Mouse (Mus musculus) MEL (cell line): ENCODE data around the gene Ccdc12. TPM values are rescaled to one million over a fixed set of nuclear protein-coding genes. Genes with fewer than 3 reads are reported as not detected.

Experiments
- DNase-seq: peaks from one replicate; pipeline ENCODE4 v3.0.0; 2011; ENCODE audit warnings: low read depth, low spot score
- H3K27ac ChIP-seq: 2 replicates; pipeline ENCODE4 v1.5.1; 2012; ENCODE audit warnings: low read depth, mild to moderate bottlenecking, control low read depth, low read length, moderate library complexity; ENCODE audit not compliant: control insufficient read depth
- H3K27me3 ChIP-seq, 2 experiments: fragments of 150-350 bp in 1 of 2; sonication (generic) in 1 of 2; 2 replicates each; pipeline ENCODE4 v1.6.1; 2012; ENCODE audit warnings: low read length in 2 of 2, mild to moderate bottlenecking in 2 of 2, improper control_type of control experiment in 1 of 2, moderate library complexity in 1 of 2; ENCODE audit not compliant: insufficient read depth in 2 of 2, control insufficient read depth in 1 of 2
- H3K36me3 ChIP-seq, 2 experiments: 2 replicates each; pipeline ENCODE4 v1.6.1; 2012 to 2014; ENCODE audit warnings: low read length in 2 of 2, improper control_type of control experiment in 1 of 2, inconsistent platforms in 1 of 2, mild to moderate bottlenecking in 1 of 2; ENCODE audit not compliant: insufficient read depth in 2 of 2, control insufficient read depth in 1 of 2
- H3K4me1 ChIP-seq, 2 experiments: fragments of 150-350 bp in 1 of 2; sonication (generic) in 1 of 2; 2 replicates each; pipeline ENCODE4 v1.6.1; 2012; ENCODE audit warnings: low read length in 2 of 2, improper control_type of control experiment in 1 of 2, mild to moderate bottlenecking in 1 of 2; ENCODE audit not compliant: insufficient read depth in 2 of 2, control insufficient read depth in 1 of 2
- H3K4me3 ChIP-seq, 2 experiments: fragments of 150-350 bp in 1 of 2; sonication (generic) in 1 of 2; 2 replicates each; pipeline ENCODE4 v1.5.1; 2012; ENCODE audit warnings: low read depth in 2 of 2, low read length in 2 of 2, mild to moderate bottlenecking in 2 of 2, moderate library complexity in 2 of 2, control low read depth in 1 of 2, improper control_type of control experiment in 1 of 2; ENCODE audit not compliant: control insufficient read depth in 1 of 2, insufficient read depth in 1 of 2
- H3K79me2 ChIP-seq: 2 replicates; pipeline ENCODE4 v1.6.1; 2012; ENCODE audit warnings: mild to moderate bottlenecking, low read length, moderate library complexity; ENCODE audit not compliant: control insufficient read depth, poor library complexity, insufficient read depth
- H3K9ac ChIP-seq: 2 replicates; pipeline ENCODE4 v1.6.1; 2012; ENCODE audit warnings: low read depth, mild to moderate bottlenecking, control low read depth, low read length, moderate library complexity; ENCODE audit not compliant: control insufficient read depth, poor library complexity, severe bottlenecking
- H3K9me3 ChIP-seq: fragments of 150-350 bp; sonication (generic); replicated peaks from 2 replicates; pipeline ENCODE4 v1.6.1; 2012; ENCODE audit warnings: mild to moderate bottlenecking, low read length, improper control_type of control experiment, moderate library complexity; ENCODE audit not compliant: insufficient read depth
- BHLHE40 ChIP-seq: IDR thresholded peaks from 2 replicates; pipeline ENCODE4 v1.6.1; 2012; ENCODE audit warnings: low read depth, mild to moderate bottlenecking, inconsistent platforms, low read length, improper control_type of control experiment, borderline replicate concordance
- CHD1 ChIP-seq: IDR thresholded peaks from 2 replicates; pipeline ENCODE4 v1.6.1; 2012; ENCODE audit warnings: low read depth, mild to moderate bottlenecking, inconsistent platforms, low read length, improper control_type of control experiment
- CHD2 ChIP-seq: IDR thresholded peaks from 2 replicates; pipeline ENCODE4 v1.6.1; 2011; ENCODE audit warnings: low read length, improper control_type of control experiment
- CTCF ChIP-seq, 3 experiments: IDR thresholded peaks in 2 of 3; conservative IDR thresholded peaks in 1 of 3; 2 replicates each; pipeline ENCODE4 v1.5.1; 2011 to 2012; ENCODE audit warnings: low read length in 3 of 3, low read depth in 2 of 3, mild to moderate bottlenecking in 2 of 3, improper control_type of control experiment in 1 of 3, inconsistent platforms in 1 of 3, mixed read lengths in 1 of 3, moderate library complexity in 1 of 3; ENCODE audit not compliant: control insufficient read depth in 1 of 3, insufficient read depth in 1 of 3, poor library complexity in 1 of 3, severe bottlenecking in 1 of 3
- E2F4 ChIP-seq: IDR thresholded peaks from 2 replicates; pipeline ENCODE4 v1.6.1; 2011; ENCODE audit warnings: low read depth, low read length, improper control_type of control experiment, borderline replicate concordance
- EP300 ChIP-seq, 2 experiments: IDR thresholded peaks; 2 replicates each; pipeline ENCODE4 v1.6.1; 2011; ENCODE audit warnings: improper control_type of control experiment in 2 of 2, low read length in 2 of 2, low read depth in 1 of 2, mild to moderate bottlenecking in 1 of 2
- ETS1 ChIP-seq: IDR thresholded peaks from 2 replicates; pipeline ENCODE4 v1.6.1; 2012; ENCODE audit warnings: low read depth, mild to moderate bottlenecking, inconsistent platforms, low read length, improper control_type of control experiment, moderate library complexity
- GATA1 ChIP-seq: IDR thresholded peaks from 2 replicates; pipeline ENCODE4 v1.6.1; 2011; ENCODE audit warnings: low read depth, low read length, improper control_type of control experiment
- HCFC1 ChIP-seq: IDR thresholded peaks from 2 replicates; pipeline ENCODE4 v1.6.1; 2012; ENCODE audit warnings: low read depth, mild to moderate bottlenecking, inconsistent platforms, low read length, improper control_type of control experiment, moderate library complexity
- JUND ChIP-seq: IDR thresholded peaks from 2 replicates; pipeline ENCODE4 v1.6.1; 2011; ENCODE audit warnings: low read depth, mild to moderate bottlenecking, improper control_type of control experiment, low read length
- KAT2A ChIP-seq: conservative IDR thresholded peaks from 2 replicates; pipeline ENCODE4 v1.6.1; 2012; ENCODE audit warnings: low read depth, low read length, improper control_type of control experiment, inconsistent platforms
- MAFK ChIP-seq: IDR thresholded peaks from 2 replicates; pipeline ENCODE4 v1.6.1; 2011; ENCODE audit warnings: low read depth, mild to moderate bottlenecking, low read length, improper control_type of control experiment, borderline replicate concordance
- MAX ChIP-seq: IDR thresholded peaks from 2 replicates; pipeline ENCODE4 v1.6.1; 2011; ENCODE audit warnings: low read length, improper control_type of control experiment
- MXI1 ChIP-seq: IDR thresholded peaks from 2 replicates; pipeline ENCODE4 v1.6.1; 2011; ENCODE audit warnings: mild to moderate bottlenecking, low read depth, low read length, improper control_type of control experiment
- MYB ChIP-seq: IDR thresholded peaks from 2 replicates; pipeline ENCODE4 v1.6.1; 2011; ENCODE audit warnings: mild to moderate bottlenecking, low read depth, low read length, improper control_type of control experiment
- MYC ChIP-seq: IDR thresholded peaks from 2 replicates; pipeline ENCODE4 v1.6.1; 2011; ENCODE audit warnings: low read depth, mild to moderate bottlenecking, low read length, improper control_type of control experiment, moderate library complexity
- NELFE ChIP-seq: IDR thresholded peaks from 2 replicates; pipeline ENCODE4 v1.6.1; 2011; ENCODE audit warnings: low read depth, low read length, improper control_type of control experiment
- NRF1 ChIP-seq: IDR thresholded peaks from 2 replicates; pipeline ENCODE4 v1.6.1; 2014; ENCODE audit warnings: low read depth, mild to moderate bottlenecking, inconsistent platforms, low read length, improper control_type of control experiment, moderate library complexity; ENCODE audit not compliant: poor library complexity, insufficient read depth, severe bottlenecking
- POLR2A ChIP-seq, 2 experiments: IDR thresholded peaks; 2 replicates each; pipeline ENCODE4 v1.6.1; 2011 to 2012; ENCODE audit warnings: low read length in 2 of 2, mild to moderate bottlenecking in 2 of 2, control low read depth in 1 of 2, improper control_type of control experiment in 1 of 2, low read depth in 1 of 2, moderate library complexity in 1 of 2; ENCODE audit not compliant: control insufficient read depth in 1 of 2, insufficient read depth in 1 of 2, poor library complexity in 1 of 2
- POLR2AphosphoS5 ChIP-seq: IDR thresholded peaks from 2 replicates; pipeline ENCODE4 v1.6.1; 2012; ENCODE audit warnings: low read depth, borderline replicate concordance, mild to moderate bottlenecking, inconsistent platforms, low read length, moderate library complexity, mixed read lengths
- RAD21 ChIP-seq: IDR thresholded peaks from 2 replicates; pipeline ENCODE4 v1.6.1; 2011; ENCODE audit warnings: mild to moderate bottlenecking, low read depth, low read length, improper control_type of control experiment
- SIN3A ChIP-seq: IDR thresholded peaks from 2 replicates; pipeline ENCODE4 v1.6.1; 2012; ENCODE audit warnings: low read length, improper control_type of control experiment, inconsistent platforms
- SMC3 ChIP-seq: IDR thresholded peaks from 2 replicates; pipeline ENCODE4 v1.6.1; 2011; ENCODE audit warnings: low read depth, low read length, improper control_type of control experiment
- TBP ChIP-seq: IDR thresholded peaks from 2 replicates; pipeline ENCODE4 v1.8.0; 2011; ENCODE audit warnings: low read depth, low read length, improper control_type of control experiment
- TCF12 ChIP-seq: IDR thresholded peaks from 2 replicates; pipeline ENCODE4 v1.6.1; 2014; ENCODE audit warnings: low read depth, mild to moderate bottlenecking, inconsistent platforms, low read length, improper control_type of control experiment, moderate library complexity
- UBTF ChIP-seq: IDR thresholded peaks from 2 replicates; pipeline ENCODE4 v1.6.1; 2012; ENCODE audit warnings: low read depth, mild to moderate bottlenecking, inconsistent platforms, low read length, improper control_type of control experiment, moderate library complexity, borderline replicate concordance; ENCODE audit not compliant: insufficient read depth
- USF1 ChIP-seq: IDR thresholded peaks from 2 replicates; pipeline ENCODE4 v1.6.1; 2014; ENCODE audit warnings: low read depth, mild to moderate bottlenecking, inconsistent platforms, low read length, improper control_type of control experiment, moderate library complexity
- USF2 ChIP-seq, 2 experiments: IDR thresholded peaks; 2 replicates each; pipeline ENCODE4 v1.6.1; 2011 to 2012; ENCODE audit warnings: improper control_type of control experiment in 2 of 2, low read length in 2 of 2, borderline replicate concordance in 1 of 2, inconsistent platforms in 1 of 2, low read depth in 1 of 2, mild to moderate bottlenecking in 1 of 2; ENCODE audit not compliant: insufficient read depth in 1 of 2
- ZC3H11A ChIP-seq: IDR thresholded peaks from 2 replicates; pipeline ENCODE4 v1.6.1; 2012; ENCODE audit warnings: low read depth, mild to moderate bottlenecking, inconsistent platforms, low read length, improper control_type of control experiment
- ZKSCAN1 ChIP-seq: IDR thresholded peaks from 2 replicates; pipeline ENCODE4 v1.6.1; 2012; ENCODE audit warnings: low read depth, mild to moderate bottlenecking, inconsistent platforms, low read length, improper control_type of control experiment, moderate library complexity
- ZNF384 ChIP-seq: IDR thresholded peaks from 2 replicates; pipeline ENCODE4 v1.6.1; 2012; ENCODE audit warnings: low read depth, mild to moderate bottlenecking, inconsistent platforms, low read length, improper control_type of control experiment
- polyA plus RNA-seq, 2 experiments: library from polyadenylated mRNA; stranded (reverse) in 1 of 2; unstranded in 1 of 2; fragments of >175 nt in 1 of 2; fragments of >200 nt in 1 of 2; gene quantifications; 2 replicates each; pipeline versions ENCODE4 v1.2.1 to v1.2.4; 2012; ENCODE audit warnings: low replicate concordance in 2 of 2, low read depth in 1 of 2; ENCODE audit not compliant: insufficient read length in 2 of 2, insufficient read depth in 1 of 2, missing spikeins in 1 of 2
- total RNA-seq: library from RNA; depleted of rRNA; stranded (reverse); fragments of 300-350 nt; gene quantifications from 2 replicates; pipeline ENCODE4 v1.2.3, GENCODE M21; 2012

Gene Ccdc12
- total and polyA plus RNA-seq, 3 experiments: 112 to 129 TPM; not detected in 1

DNA sequence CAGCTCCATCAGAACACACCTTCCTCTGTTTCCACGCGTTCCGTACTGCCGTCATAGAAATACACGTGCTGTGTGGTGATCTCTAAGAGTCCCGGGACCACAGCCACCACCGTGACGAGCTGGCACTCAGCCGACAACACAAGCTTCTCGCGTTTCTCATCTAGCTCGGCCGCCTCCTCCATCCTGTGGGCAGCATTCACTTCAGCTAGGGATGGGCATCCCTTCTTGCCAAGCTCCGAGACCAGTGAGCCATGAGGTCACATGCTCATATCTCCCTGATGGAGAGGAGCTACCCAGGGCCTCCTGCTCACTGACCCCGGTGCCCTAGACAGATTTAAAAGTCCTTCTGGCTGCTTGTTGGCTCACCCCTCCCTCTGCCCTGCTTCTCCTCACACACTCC, 26.1 kb upstream of the Ccdc12 start:
- H3K27ac ChIP-seq: no peak overlapping the region
- H3K36me3 ChIP-seq: no peaks in the 10 kb centered on the region; a peak in 2 of 4 replicates
- no peaks in the 10 kb centered on the region for H3K9me3 ChIP-seq
- no peak overlapping the region for H3K9ac ChIP-seq
- no peak for DNase-seq
- no peak overlapping the region for H3K4me3 ChIP-seq
- no peak for TF ChIP-seq UBTF
- TF ChIP-seq, all 39 proteins: peak for 0
- Histone ChIP-seq H3K27me3 (no peaks in the 10 kb centered on the region), H3K79me2 (no peaks in the 10 kb centered on the region), H3K4me1 (no peaks in the 10 kb centered on the region)

DNA sequence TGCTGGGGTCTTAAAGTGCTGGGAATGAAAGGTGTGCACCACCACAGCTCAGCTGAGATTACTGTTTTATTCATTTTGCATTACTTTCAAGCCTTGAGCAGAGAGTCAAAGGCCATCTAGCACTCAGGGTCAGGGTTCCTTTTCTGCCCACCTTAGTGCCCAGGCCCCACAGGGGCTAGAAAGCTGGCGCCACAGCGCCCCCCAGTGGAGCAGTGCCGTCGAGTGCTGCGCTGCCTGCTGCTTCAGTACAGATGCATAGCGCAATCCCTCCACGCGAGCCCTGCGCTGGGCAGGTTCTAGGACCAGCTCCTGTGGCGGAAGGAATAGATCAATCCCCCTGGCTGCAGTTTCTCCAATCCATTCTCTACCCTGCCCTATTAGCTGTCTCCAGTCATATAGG, 25.1 kb upstream of the Ccdc12 start:
- no peak overlapping the region for H3K9ac ChIP-seq

More for the DNA sequence above, 25.1 kb upstream of the Ccdc12 start:
- TF ChIP-seq CHD1 (no peak), JUND (no peak), SIN3A (no peak), ETS1 (no peak), E2F4 (no peak), USF1 (no peak), POLR2AphosphoS5 (no peak), MAFK (no peak), ZKSCAN1 (no peak), MAX (no peak), HCFC1 (no peak), MYC (no peak), NRF1 (no peak), UBTF (no peak), ZNF384 (no peak), RAD21 (peak; percentile 71), SMC3 (peak; percentile 81), POLR2A (IDR thresholded peaks at IDR 0.05; ENCODE audit: control insufficient read depth in 1 of 2, insufficient read depth in 1 of 2, low read depth in 1 of 2, low read length in 2 of 2, poor library complexity in 1 of 2) (no peak), CTCF (IDR thresholded peaks at IDR 0.05 in 2 of 3, conservative IDR thresholded peaks at IDR 0.05 in 1 of 3; ENCODE audit: control insufficient read depth in 1 of 3, insufficient read depth in 1 of 3, low read depth in 2 of 3, low read length in 3 of 3, poor library complexity in 1 of 3, severe bottlenecking in 1 of 3) (peak; percentile 80 to 93 (median 87)), MYB (no peak), BHLHE40 (no peak), NELFE (no peak), USF2 (IDR thresholded peaks at IDR 0.05; ENCODE audit: borderline replicate concordance in 1 of 2, insufficient read depth in 1 of 2, low read depth in 1 of 2, low read length in 2 of 2) (no peak), TCF12 (no peak), MXI1 (no peak), EP300 (IDR thresholded peaks at IDR 0.05; ENCODE audit: low read depth in 1 of 2, low read length in 2 of 2) (no peak), CHD2 (no peak), ZC3H11A (peak; percentile 72), KAT2A (no peak), GATA1 (no peak), TBP (no peak)
- TF ChIP-seq, all 39 proteins: peak for 4
- no peaks in the 10 kb centered on the region for H3K4me1 ChIP-seq
- peak; percentile 52 for DNase-seq
- H3K4me3 ChIP-seq: no peak overlapping the region
- no peaks in the 10 kb centered on the region; a peak in 2 of 4 replicates for H3K36me3 ChIP-seq
- no peaks in the 10 kb centered on the region for H3K9me3 ChIP-seq
- no peaks in the 10 kb centered on the region for H3K79me2 ChIP-seq
- no peaks in the 10 kb centered on the region for H3K27me3 ChIP-seq
- no peak overlapping the region for H3K27ac ChIP-seq
